Mouse (Mus musculus) limb, embryonic 11.5 days (tissue): ENCODE measurements around the gene Msi2. TPM values are rescaled to one million over a fixed set of nuclear protein-coding genes. Genes with fewer than 3 reads are reported as not detected.

Source experiments
- ATAC-seq: fragments of 200-750 bp; cut with Nextera tagmentation; 2 replicates; pipeline ENCODE4 v1.8.0; 2017; ENCODE audit warnings: low read depth; ENCODE audit not compliant: insufficient number of reproducible peaks, low FRiP score, low TSS enrichment
- DNase-seq: peaks from one replicate; pipeline ENCODE4 v3.0.0-alpha.2; 2015; ENCODE audit warnings: low spot score
- H3K27ac ChIP-seq: fragments of 300-500 bp; sonication (generic); replicated peaks from 2 replicates; pipeline ENCODE4 v1.5.1; 2014; ENCODE audit warnings: low read depth, mild to moderate bottlenecking, low read length
- H3K27me3 ChIP-seq: fragments of 300-500 bp; sonication (generic); 2 replicates; pipeline ENCODE4 v1.6.1; 2014; ENCODE audit warnings: mild to moderate bottlenecking, low read length, mixed read lengths; ENCODE audit not compliant: control insufficient read depth, insufficient read depth
- H3K36me3 ChIP-seq: fragments of 300-500 bp; sonication (generic); 2 replicates; pipeline ENCODE4 v1.6.1; 2014; ENCODE audit warnings: mild to moderate bottlenecking, low read length, moderate library complexity, mixed read lengths; ENCODE audit not compliant: control insufficient read depth, insufficient read depth
- H3K4me1 ChIP-seq: fragments of 300-500 bp; sonication (generic); 2 replicates; pipeline ENCODE4 v1.6.1; 2014; ENCODE audit warnings: low read length, mixed read lengths; ENCODE audit not compliant: control insufficient read depth, insufficient read depth
- H3K4me2 ChIP-seq: fragments of 300-500 bp; sonication (generic); 2 replicates; pipeline ENCODE4 v1.6.1; 2014; ENCODE audit warnings: low read depth, mild to moderate bottlenecking, moderate library complexity; ENCODE audit not compliant: severe bottlenecking
- H3K4me3 ChIP-seq: fragments of 300-500 bp; sonication (generic); 2 replicates; pipeline ENCODE4 v1.5.1; 2014; ENCODE audit warnings: low read depth, low read length
- H3K9ac ChIP-seq: fragments of 300-500 bp; sonication (generic); 2 replicates; pipeline ENCODE4 v1.6.1; 2014; ENCODE audit warnings: mild to moderate bottlenecking, low read length
- H3K9me3 ChIP-seq: fragments of 300-500 bp; sonication (generic); 2 replicates; pipeline ENCODE4 v1.6.1; 2016; ENCODE audit warnings: low read length; ENCODE audit not compliant: control insufficient read depth
- WGBS: fragments of 180-500 bp; shearing (Covaris S2); extraction: QIAGEN DNeasy Blood & Tissue Kit; methylation state at CpG from one replicate; pipeline ENCODE4 v1.1.7; 2014; 5-methylcytosine and 5-hydroxymethylcytosine counted together
- polyA plus RNA-seq: library from polyadenylated mRNA; unstranded; fragments of >200 nt; fragmentation: Nextera tagmentation; extraction: Ambion mirVana; gene quantifications from 2 replicates; pipeline ENCODE4 v1.2.1, GENCODE M21; 2014

Gene Msi2
- polyA plus RNA-seq, 1 experiment from 2014 or later, result 18.1 TPM

DNA sequence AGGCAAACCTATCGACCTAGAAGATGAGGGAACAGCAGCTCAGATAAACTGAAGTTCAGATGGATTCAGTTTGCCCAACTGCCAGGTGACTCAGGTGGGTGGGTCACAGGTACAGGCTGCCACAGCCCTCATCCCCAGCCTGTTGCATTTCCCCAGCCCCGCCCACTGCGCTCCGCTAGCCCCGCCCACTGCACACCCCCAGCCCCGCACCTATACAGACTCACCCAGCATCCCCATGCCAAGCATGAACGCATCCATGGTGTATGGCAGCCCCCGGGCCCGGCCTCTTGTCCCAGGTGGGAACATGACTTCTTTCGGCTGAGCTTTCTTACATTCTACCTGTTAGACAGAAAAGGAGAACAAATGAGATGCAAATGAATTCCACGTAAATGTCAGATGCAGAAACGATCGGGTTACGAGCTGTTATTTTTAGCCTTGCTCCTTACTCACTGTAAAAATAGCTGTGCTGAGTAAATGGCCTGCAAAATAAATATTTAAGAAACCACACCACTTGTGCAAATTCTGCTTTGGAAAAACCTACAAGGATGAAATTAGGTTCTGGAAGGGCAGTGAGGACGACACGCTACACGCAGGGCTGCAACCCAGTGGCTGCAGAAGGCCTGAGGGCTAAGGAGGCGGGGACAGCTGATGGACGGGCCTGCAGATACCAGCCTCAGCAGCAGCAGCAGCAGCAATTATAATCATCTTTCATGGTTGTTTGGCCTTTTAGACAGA, 323.8 kb downstream of the Msi2 start:
- Histone ChIP-seq H3K9me3 (no peaks in the 10 kb centered on the region), H3K4me2 (no peak overlapping the region), H3K4me3 (no peak overlapping the region), H3K27me3 (no peaks in the 10 kb centered on the region), H3K4me1 (no peaks in the 10 kb centered on the region), H3K9ac (no peak overlapping the region), H3K36me3 (peaks cover 2% of the 10 kb centered on the region; the same call in 1 of the 2 replicates), H3K27ac (no peak overlapping the region)
- DNase-seq, result no peak
- no peak for ATAC-seq
- WGBS, result 74% methylated on average over 19 of the region's 19 CpGs

GRCm38 (mm10) chr11:88392715-88393114, 325.6 kb downstream of the Msi2 start:
- 95% methylated on average over 10 of the region's 10 CpGs for WGBS
- Histone ChIP-seq H3K9ac (no peak overlapping the region), H3K4me3 (no peak overlapping the region), H3K4me2 (no peak overlapping the region), H3K36me3 (peaks cover 2% of the 10 kb centered on the region; the same call in 1 of the 2 replicates), H3K9me3 (no peaks in the 10 kb centered on the region), H3K27ac (no peak overlapping the region), H3K27me3 (no peaks in the 10 kb centered on the region), H3K4me1 (no peaks in the 10 kb centered on the region)
- no peak for DNase-seq
- no peak for ATAC-seq

DNA sequence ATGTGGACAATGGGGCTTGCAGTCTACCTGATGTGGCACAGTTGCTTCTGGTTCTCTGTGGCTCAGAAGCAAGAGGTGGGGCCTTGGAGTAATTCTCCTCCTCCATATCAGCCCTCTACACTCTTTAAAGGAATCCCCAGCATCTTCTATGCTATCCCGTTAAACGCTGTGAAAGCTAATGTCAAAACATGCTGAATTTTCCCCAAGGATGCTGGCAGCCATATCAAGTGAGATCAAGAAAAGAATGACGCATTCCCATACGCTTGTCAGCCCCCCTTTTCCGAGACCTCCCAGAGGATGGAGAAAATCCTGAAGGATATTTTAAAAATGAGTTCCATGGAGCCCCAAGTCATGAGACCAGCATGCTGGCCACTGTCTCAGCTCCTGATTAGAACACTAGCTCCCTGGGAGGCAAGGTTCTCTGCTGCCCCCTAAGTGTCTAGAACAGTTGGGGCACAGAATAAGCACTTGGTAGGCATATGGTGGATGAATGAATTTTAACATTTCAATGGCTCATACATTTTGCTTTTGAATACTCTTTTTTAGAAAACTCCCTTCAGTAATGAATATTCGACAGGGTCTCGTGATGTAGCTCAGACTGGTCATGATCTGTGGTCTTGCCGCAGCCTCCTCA, 327.0 kb downstream of the Msi2 start:
- peaks cover 2% of the 10 kb centered on the region; the same call in 1 of the 2 replicates for H3K36me3 ChIP-seq
- H3K4me2 ChIP-seq, result no peak overlapping the region
- ATAC-seq (no peak), DNase-seq (no peak)
- WGBS, result 94% methylated on average over 8 of the region's 8 CpGs
- H3K9ac ChIP-seq, result no peak overlapping the region
- no peaks in the 10 kb centered on the region for H3K27me3 ChIP-seq
- no peaks in the 10 kb centered on the region for H3K9me3 ChIP-seq
- H3K4me3 ChIP-seq, result no peak overlapping the region
- H3K4me1 ChIP-seq, result no peaks in the 10 kb centered on the region
- H3K27ac ChIP-seq, result no peak overlapping the region

- Histone ChIP-seq H3K4me3 (no peak overlapping the region), H3K9ac (no peak overlapping the region), H3K36me3 (peaks cover 2% of the 10 kb centered on the region; the same call in 1 of the 2 replicates), H3K4me2 (no peak overlapping the region), H3K9me3 (no peaks in the 10 kb centered on the region), H3K27ac (no peak overlapping the region), H3K27me3 (no peaks in the 10 kb centered on the region), H3K4me1 (no peaks in the 10 kb centered on the region)
- WGBS, result 96% methylated on average over 6 of the region's 6 CpGs
- ATAC-seq (no peak), DNase-seq (no peak)
Observed at GRCm38 (mm10) chr11:88389530-88389929, 328.8 kb downstream of the Msi2 start.

DNA sequence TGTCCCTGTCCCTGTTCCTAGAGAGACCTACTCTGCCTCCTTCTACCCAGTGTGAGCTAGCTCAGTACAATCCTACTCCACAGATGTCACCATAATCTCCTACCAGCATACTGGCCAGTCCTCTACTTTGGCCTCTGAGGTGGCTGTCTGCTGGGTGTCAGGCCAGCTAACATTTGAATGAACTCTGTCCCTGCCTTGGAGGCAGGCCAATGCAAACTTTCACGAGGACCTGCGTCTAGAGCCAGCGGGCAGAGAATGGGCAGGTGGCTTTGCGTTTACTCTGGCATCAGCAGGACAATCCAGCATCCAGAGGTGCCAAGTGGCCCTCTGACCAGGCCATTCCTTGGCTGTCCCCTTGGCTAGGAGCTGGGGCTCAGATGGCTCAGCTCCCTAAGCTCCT, 331.4 kb downstream of the Msi2 start:
- no peak overlapping the region for H3K9ac ChIP-seq
- H3K4me1 ChIP-seq, result no peaks in the 10 kb centered on the region
- no peaks in the 10 kb centered on the region for H3K27me3 ChIP-seq
- no peaks in the 10 kb centered on the region; the same call in 1 of the 2 replicates for H3K36me3 ChIP-seq
- H3K9me3 ChIP-seq, result no peaks in the 10 kb centered on the region
- H3K4me3 ChIP-seq, result no peak overlapping the region
- ATAC-seq (no peak), DNase-seq (no peak)
- no peak overlapping the region for H3K27ac ChIP-seq
- 94% methylated on average over 4 of the region's 4 CpGs for WGBS
- H3K4me2 ChIP-seq, result no peak overlapping the region

GRCm38 (mm10) chr11:88382449-88382848, 335.9 kb downstream of the Msi2 start:
- Histone ChIP-seq H3K4me2 (no peak overlapping the region), H3K4me1 (no peaks in the 10 kb centered on the region), H3K36me3 (no peaks in the 10 kb centered on the region; the same call in 1 of the 2 replicates), H3K27ac (no peak overlapping the region), H3K9me3 (no peaks in the 10 kb centered on the region), H3K27me3 (no peaks in the 10 kb centered on the region), H3K4me3 (no peak overlapping the region), H3K9ac (no peak overlapping the region)
- ATAC-seq (no peak), DNase-seq (no peak)
- WGBS, result 88% methylated on average over 9 of the region's 9 CpGs

GRCm38 (mm10) chr11:88381145-88381909, 337.0 kb downstream of the Msi2 start:
- no peak for ATAC-seq
- no peak overlapping the region for H3K27ac ChIP-seq
- no peak overlapping the region for H3K9ac ChIP-seq
- H3K27me3 ChIP-seq, result no peaks in the 10 kb centered on the region
- no peak overlapping the region for H3K4me3 ChIP-seq
- H3K9me3 ChIP-seq, result no peaks in the 10 kb centered on the region
- no peaks in the 10 kb centered on the region; the same call in 1 of the 2 replicates for H3K36me3 ChIP-seq
- no peak for DNase-seq
- H3K4me1 ChIP-seq, result no peaks in the 10 kb centered on the region
- 70% methylated on average over 11 of the region's 14 CpGs for WGBS
- H3K4me2 ChIP-seq, result no peak overlapping the region

- DNase-seq, result no peak
- Histone ChIP-seq H3K4me1 (no peaks in the 10 kb centered on the region), H3K27ac (no peak overlapping the region), H3K4me2 (no peak overlapping the region), H3K27me3 (no peaks in the 10 kb centered on the region), H3K9ac (no peak overlapping the region), H3K36me3 (no peaks in the 10 kb centered on the region; the same call in 1 of the 2 replicates), H3K4me3 (no peak overlapping the region), H3K9me3 (no peaks in the 10 kb centered on the region)
- 71% methylated on average over 2 of the region's 2 CpGs for WGBS
- no peak for ATAC-seq
Observed at GRCm38 (mm10) chr11:88379635-88380034, 338.7 kb downstream of the Msi2 start.
